Mouse (Mus musculus): ENCODE data around the gene Slc24a4. TPM values are rescaled to one million over a fixed set of nuclear protein-coding genes. Genes with fewer than 3 reads are reported as not detected.

The Slc24a4 gene
- polyA plus RNA-seq, 1 experiment from 2014 or later: not detected

GRCm38 (mm10) chr12:102173345-102173744 lies 44.8 kb downstream of the Slc24a4 start:
- Histone ChIP-seq H3K36me3 (ENCODE audit: control insufficient read depth, insufficient read depth, low read length) (no peaks in the 10 kb centered on the region), H3K4me1 (ENCODE audit: control insufficient read depth, insufficient read depth, low read length) (no peaks in the 10 kb centered on the region), H3K27ac (replicated peaks; ENCODE audit: low read depth, low read length) (no peak overlapping the region), H3K27me3 (ENCODE audit: control insufficient read depth, insufficient read depth, low read length) (no peaks in the 10 kb centered on the region), H3K4me3 (ENCODE audit: low read depth, low read length) (no peak overlapping the region), H3K4me2 (ENCODE audit: low read depth, severe bottlenecking) (no peak overlapping the region), H3K9ac (ENCODE audit: low read length) (no peak overlapping the region), H3K9me3 (ENCODE audit: control insufficient read depth, low read length) (no peaks in the 10 kb centered on the region)
- DNase-seq (ENCODE audit: low spot score): no peak
- no peak; the same call in 1 of the 2 replicates for ATAC-seq (ENCODE audit: insufficient number of reproducible peaks, low FRiP score, low TSS enrichment, low read depth)
- 88% methylated on average over 5 of the region's 5 CpGs for WGBS

DNA sequence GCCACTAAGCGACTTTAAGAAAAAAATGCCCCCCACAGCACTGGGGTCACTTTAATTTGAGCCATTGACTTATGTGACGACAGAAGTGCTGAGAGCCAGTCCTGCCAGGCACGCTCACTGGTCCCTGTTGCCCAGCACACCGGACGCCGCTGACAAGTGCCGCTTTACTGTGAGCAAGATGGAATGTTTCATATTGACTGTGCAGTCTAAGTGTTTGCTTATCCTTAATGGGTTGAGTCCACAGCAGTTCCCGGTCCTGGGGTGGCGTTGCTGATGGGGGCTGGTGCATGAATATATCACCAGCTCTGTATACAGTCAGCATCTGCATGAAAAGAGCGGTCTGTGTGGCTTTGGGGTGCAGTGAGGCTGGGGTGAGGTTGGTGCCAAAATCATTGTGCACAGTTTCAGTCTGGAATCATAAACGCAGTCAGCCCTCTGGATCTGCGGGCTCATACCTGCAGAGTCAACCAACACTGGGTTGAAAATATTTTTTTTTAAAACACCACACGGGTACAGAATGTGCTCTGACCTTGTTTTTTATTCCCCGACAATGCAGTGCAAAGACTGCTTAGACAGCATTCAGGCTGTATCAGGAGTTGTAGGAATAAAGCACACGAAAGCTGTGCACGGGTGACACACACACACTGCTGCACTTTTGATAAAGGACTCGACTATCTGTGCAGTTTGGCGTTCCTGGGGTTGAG lies 52.0 kb downstream of the Slc24a4 start:
- WGBS: 87% methylated on average over 18 of the region's 18 CpGs
- ATAC-seq (ENCODE audit: insufficient number of reproducible peaks, low FRiP score, low TSS enrichment, low read depth): no peak
- Histone ChIP-seq H3K4me1 (ENCODE audit: control insufficient read depth, insufficient read depth, low read length) (no peaks in the 10 kb centered on the region), H3K9ac (ENCODE audit: low read length) (no peak overlapping the region), H3K9me3 (ENCODE audit: control insufficient read depth, low read length) (no peaks in the 10 kb centered on the region), H3K27me3 (ENCODE audit: control insufficient read depth, insufficient read depth, low read length) (no peaks in the 10 kb centered on the region), H3K27ac (replicated peaks; ENCODE audit: low read depth, low read length) (no peak overlapping the region), H3K36me3 (ENCODE audit: control insufficient read depth, insufficient read depth, low read length) (no peaks in the 10 kb centered on the region), H3K4me2 (ENCODE audit: low read depth, severe bottlenecking) (no peak overlapping the region), H3K4me3 (ENCODE audit: low read depth, low read length) (no peak overlapping the region)
- DNase-seq (ENCODE audit: low spot score): no peak

DNA sequence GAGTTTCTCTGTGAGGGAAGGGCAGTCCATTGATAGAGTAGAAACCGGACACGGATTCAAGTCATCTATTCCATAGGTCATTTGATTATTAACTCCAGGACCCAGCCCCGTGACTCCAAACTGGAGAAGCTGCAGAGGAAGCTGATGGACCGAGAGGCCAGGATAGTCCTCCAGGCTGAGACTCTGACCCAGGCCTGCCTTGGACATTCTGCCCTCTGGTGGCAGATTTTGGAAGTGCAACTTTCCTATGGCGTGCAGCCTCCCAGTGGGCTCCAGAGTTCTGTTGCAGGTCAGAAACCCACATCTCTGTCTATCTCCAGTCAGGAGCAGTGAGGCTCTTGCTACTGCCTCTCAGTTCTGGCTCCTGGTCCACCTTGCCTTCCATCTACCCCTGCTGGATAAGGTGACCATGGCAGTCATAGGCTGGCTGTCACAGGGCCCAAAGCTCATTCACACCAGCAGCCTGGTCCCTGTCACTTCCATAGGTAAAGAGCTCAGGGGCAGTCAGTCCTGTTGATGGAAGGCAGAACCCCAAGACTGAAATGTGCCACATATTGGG lies 53.3 kb downstream of the Slc24a4 start:
- no peaks in the 10 kb centered on the region for H3K9me3 ChIP-seq (ENCODE audit: control insufficient read depth, low read length)
- no peak overlapping the region for H3K4me2 ChIP-seq (ENCODE audit: low read depth, severe bottlenecking)
- DNase-seq (ENCODE audit: low spot score): peak; percentile 85
- H3K36me3 ChIP-seq (ENCODE audit: control insufficient read depth, insufficient read depth, low read length): no peaks in the 10 kb centered on the region
- H3K9ac ChIP-seq (ENCODE audit: low read length): no peak overlapping the region
- H3K4me1 ChIP-seq (ENCODE audit: control insufficient read depth, insufficient read depth, low read length): no peaks in the 10 kb centered on the region
- no peak overlapping the region for H3K4me3 ChIP-seq (ENCODE audit: low read depth, low read length)
- H3K27ac ChIP-seq (replicated peaks; ENCODE audit: low read depth, low read length): no peak overlapping the region
- 41% methylated on average over 5 of the region's 5 CpGs for WGBS
- no peak; the same call in 1 of the 2 replicates for ATAC-seq (ENCODE audit: insufficient number of reproducible peaks, low FRiP score, low TSS enrichment, low read depth)
- no peaks in the 10 kb centered on the region for H3K27me3 ChIP-seq (ENCODE audit: control insufficient read depth, insufficient read depth, low read length)

DNA sequence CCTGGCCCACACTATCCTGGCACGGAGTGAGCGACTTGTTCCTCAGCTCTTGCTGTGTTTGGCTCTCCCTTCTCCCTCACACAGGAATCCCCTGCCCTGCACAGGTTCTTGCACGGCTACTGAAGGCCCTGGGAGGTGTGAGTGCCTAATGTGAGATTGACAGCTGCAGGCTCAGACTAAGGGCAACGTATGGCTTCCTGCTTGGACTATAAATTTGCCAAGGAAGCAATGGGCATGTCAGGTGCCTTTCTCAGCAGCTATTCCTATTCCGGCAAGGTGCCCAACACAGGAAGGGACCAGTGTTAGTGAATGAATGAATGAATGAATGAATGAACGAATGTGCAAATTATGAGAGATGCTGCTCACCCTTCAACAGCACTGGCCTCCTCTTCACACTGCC lies 54.1 kb downstream of the Slc24a4 start:
- ATAC-seq (ENCODE audit: insufficient number of reproducible peaks, low FRiP score, low TSS enrichment, low read depth) (no peak), DNase-seq (ENCODE audit: low spot score) (no peak)
- Histone ChIP-seq H3K27ac (replicated peaks; ENCODE audit: low read depth, low read length) (no peak overlapping the region), H3K4me1 (ENCODE audit: control insufficient read depth, insufficient read depth, low read length) (no peaks in the 10 kb centered on the region), H3K27me3 (ENCODE audit: control insufficient read depth, insufficient read depth, low read length) (no peaks in the 10 kb centered on the region), H3K36me3 (ENCODE audit: control insufficient read depth, insufficient read depth, low read length) (no peaks in the 10 kb centered on the region), H3K9ac (ENCODE audit: low read length) (no peak overlapping the region), H3K4me2 (ENCODE audit: low read depth, severe bottlenecking) (no peak overlapping the region), H3K4me3 (ENCODE audit: low read depth, low read length) (no peak overlapping the region), H3K9me3 (ENCODE audit: control insufficient read depth, low read length) (no peaks in the 10 kb centered on the region)
- 74% methylated on average over 6 of the region's 6 CpGs for WGBS

GRCm38 (mm10) chr12:102183201-102183600 lies 54.7 kb downstream of the Slc24a4 start:
- ATAC-seq (ENCODE audit: insufficient number of reproducible peaks, low FRiP score, low TSS enrichment, low read depth) (no peak), DNase-seq (ENCODE audit: low spot score) (no peak)
- Histone ChIP-seq H3K4me3 (ENCODE audit: low read depth, low read length) (no peak overlapping the region), H3K27me3 (ENCODE audit: control insufficient read depth, insufficient read depth, low read length) (no peaks in the 10 kb centered on the region), H3K4me2 (ENCODE audit: low read depth, severe bottlenecking) (no peak overlapping the region), H3K36me3 (ENCODE audit: control insufficient read depth, insufficient read depth, low read length) (no peaks in the 10 kb centered on the region), H3K9me3 (ENCODE audit: control insufficient read depth, low read length) (peaks cover 4% of the 10 kb centered on the region; the same call in 1 of the 2 replicates), H3K27ac (replicated peaks; ENCODE audit: low read depth, low read length) (no peak overlapping the region), H3K4me1 (ENCODE audit: control insufficient read depth, insufficient read depth, low read length) (no peaks in the 10 kb centered on the region), H3K9ac (ENCODE audit: low read length) (no peak overlapping the region)
- WGBS: 79% methylated on average over 9 of the region's 9 CpGs

DNA sequence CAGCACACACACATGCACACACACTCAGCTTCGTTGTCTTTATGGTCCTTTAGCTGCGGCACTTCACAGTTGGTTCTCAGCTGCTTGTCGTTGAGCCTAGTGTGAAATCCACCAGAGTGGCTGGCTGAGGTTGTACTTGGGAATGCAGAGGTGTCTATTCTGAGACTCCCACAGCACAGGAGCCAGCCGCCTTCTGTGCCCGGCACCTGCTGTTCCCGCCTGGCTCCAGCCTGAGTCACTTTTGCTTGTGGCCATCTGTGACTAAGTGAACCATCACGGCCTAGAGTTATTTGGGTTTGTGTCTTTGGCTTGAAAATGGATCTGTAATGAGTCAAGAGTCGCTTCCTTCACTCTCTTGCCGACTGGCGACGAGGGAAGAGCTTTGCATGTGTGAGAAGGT lies 62.3 kb downstream of the Slc24a4 start:
- Histone ChIP-seq H3K4me3 (ENCODE audit: low read depth, low read length) (no peak overlapping the region), H3K27me3 (ENCODE audit: control insufficient read depth, insufficient read depth, low read length) (no peaks in the 10 kb centered on the region), H3K36me3 (ENCODE audit: control insufficient read depth, insufficient read depth, low read length) (no peaks in the 10 kb centered on the region), H3K9ac (ENCODE audit: low read length) (no peak overlapping the region), H3K4me2 (ENCODE audit: low read depth, severe bottlenecking) (no peak overlapping the region), H3K9me3 (ENCODE audit: control insufficient read depth, low read length) (peaks cover 7% of the 10 kb centered on the region; the same call in 1 of the 2 replicates), H3K27ac (replicated peaks; ENCODE audit: low read depth, low read length) (no peak overlapping the region), H3K4me1 (ENCODE audit: control insufficient read depth, insufficient read depth, low read length) (no peaks in the 10 kb centered on the region)
- ATAC-seq (ENCODE audit: insufficient number of reproducible peaks, low FRiP score, low TSS enrichment, low read depth) (no peak), DNase-seq (ENCODE audit: low spot score) (no peak)
- WGBS: 86% methylated on average over 11 of the region's 11 CpGs

DNA sequence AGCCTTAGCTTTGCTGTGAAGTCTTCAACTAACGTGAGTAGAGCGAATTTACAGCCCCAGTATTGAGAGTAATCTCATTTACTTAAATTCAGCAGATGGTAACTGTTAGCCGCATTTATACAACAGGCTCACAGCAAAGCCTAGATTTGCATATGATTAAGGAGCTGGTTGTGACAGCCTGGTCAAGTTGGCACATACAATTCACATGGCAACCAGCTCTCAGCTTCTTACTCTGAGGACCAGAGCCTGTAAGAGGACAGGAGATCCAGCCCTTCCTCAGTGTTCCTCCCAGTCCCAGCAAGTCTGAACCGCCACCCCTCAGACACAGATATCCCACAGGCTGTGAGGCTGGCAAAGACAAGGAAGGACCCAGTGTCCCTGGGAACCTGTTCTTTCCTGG lies 73.0 kb downstream of the Slc24a4 start:
- Histone ChIP-seq H3K27ac (replicated peaks; ENCODE audit: low read depth, low read length) (no peak overlapping the region), H3K4me3 (ENCODE audit: low read depth, low read length) (no peak overlapping the region), H3K27me3 (ENCODE audit: control insufficient read depth, insufficient read depth, low read length) (no peaks in the 10 kb centered on the region), H3K4me2 (ENCODE audit: low read depth, severe bottlenecking) (no peak overlapping the region), H3K36me3 (ENCODE audit: control insufficient read depth, insufficient read depth, low read length) (no peaks in the 10 kb centered on the region), H3K4me1 (ENCODE audit: control insufficient read depth, insufficient read depth, low read length) (peaks cover 11% of the 10 kb centered on the region), H3K9ac (ENCODE audit: low read length) (no peak overlapping the region), H3K9me3 (ENCODE audit: control insufficient read depth, low read length) (no peaks in the 10 kb centered on the region)
- DNase-seq (ENCODE audit: low spot score) (no peak), ATAC-seq (ENCODE audit: insufficient number of reproducible peaks, low FRiP score, low TSS enrichment, low read depth) (no peak)
- 62% methylated on average over 4 of the region's 4 CpGs for WGBS

- no peaks in the 10 kb centered on the region for H3K36me3 ChIP-seq (ENCODE audit: control insufficient read depth, insufficient read depth, low read length)
- no peak overlapping the region for H3K27ac ChIP-seq (replicated peaks; ENCODE audit: low read depth, low read length)
- no peak overlapping the region for H3K9ac ChIP-seq (ENCODE audit: low read length)
- H3K27me3 ChIP-seq (ENCODE audit: control insufficient read depth, insufficient read depth, low read length): no peaks in the 10 kb centered on the region
- no peaks in the 10 kb centered on the region for H3K9me3 ChIP-seq (ENCODE audit: control insufficient read depth, low read length)
- H3K4me2 ChIP-seq (ENCODE audit: low read depth, severe bottlenecking): no peak overlapping the region
- no peak overlapping the region for H3K4me3 ChIP-seq (ENCODE audit: low read depth, low read length)
- peak; percentile 51 for DNase-seq (ENCODE audit: low spot score)
- peaks cover 11% of the 10 kb centered on the region for H3K4me1 ChIP-seq (ENCODE audit: control insufficient read depth, insufficient read depth, low read length)
- ATAC-seq (ENCODE audit: insufficient number of reproducible peaks, low FRiP score, low TSS enrichment, low read depth): peak; percentile 55
- WGBS: 48% methylated on average over 9 of the region's 9 CpGs
Measured at GRCm38 (mm10) chr12:102202901-102203300, 74.4 kb downstream of the Slc24a4 start.
